Mouse (Mus musculus) limb, embryonic 14.5 days (tissue): ENCODE data around the gene Rin3. TPM values are rescaled to one million over a fixed set of nuclear protein-coding genes. Genes with fewer than 3 reads are reported as not detected.

ENCODE experiments used
- ATAC-seq: fragments of 200-750 bp; cut with Nextera tagmentation; 2 replicates; pipeline ENCODE4 v1.8.0; 2017; ENCODE audit warnings: low read depth, moderate number of reproducible peaks, moderate TSS enrichment; ENCODE audit not compliant: low FRiP score
- DNase-seq: peaks from one replicate; pipeline ENCODE4 v3.0.0-alpha.2; 2015; ENCODE audit warnings: low spot score
- H3K27ac ChIP-seq: fragments of 300-500 bp; sonication (generic); replicated peaks from 2 replicates; pipeline ENCODE4 v1.5.1; 2014; ENCODE audit warnings: low read depth, mild to moderate bottlenecking, low read length, moderate library complexity, mixed read lengths
- H3K27me3 ChIP-seq: fragments of 300-500 bp; sonication (generic); 2 replicates; pipeline ENCODE4 v1.6.1; 2014; ENCODE audit warnings: low read length, mixed read lengths; ENCODE audit not compliant: control insufficient read depth, insufficient read depth
- H3K36me3 ChIP-seq: fragments of 300-500 bp; sonication (generic); 2 replicates; pipeline ENCODE4 v1.6.1; 2014; ENCODE audit warnings: mild to moderate bottlenecking, low read length, moderate library complexity, mixed read lengths; ENCODE audit not compliant: control insufficient read depth, insufficient read depth
- H3K4me1 ChIP-seq: fragments of 300-500 bp; sonication (generic); 2 replicates; pipeline ENCODE4 v1.6.1; 2014; ENCODE audit warnings: antibody characterized with exemption, low read length, mixed read lengths; ENCODE audit not compliant: control insufficient read depth, insufficient read depth
- H3K4me2 ChIP-seq: fragments of 300-500 bp; sonication (generic); replicated peaks from 2 replicates; pipeline ENCODE4 v1.6.1; 2014; ENCODE audit warnings: low read depth, mild to moderate bottlenecking, low read length, moderate library complexity; ENCODE audit not compliant: severe bottlenecking
- H3K4me3 ChIP-seq: fragments of 300-500 bp; sonication (generic); replicated peaks from 2 replicates; pipeline ENCODE4 v1.5.1; 2014; ENCODE audit warnings: low read length
- H3K9ac ChIP-seq: fragments of 300-500 bp; sonication (generic); 2 replicates; pipeline ENCODE4 v1.6.1; 2014; ENCODE audit warnings: mild to moderate bottlenecking, low read depth, low read length, moderate library complexity; ENCODE audit not compliant: severe bottlenecking
- H3K9me3 ChIP-seq: fragments of 300-500 bp; sonication (generic); 2 replicates; pipeline ENCODE4 v1.6.1; 2016; ENCODE audit warnings: low read length; ENCODE audit not compliant: control insufficient read depth
- POLR2A ChIP-seq: fragments of 200-500 bp; IDR thresholded peaks from 2 replicates; pipeline ENCODE4 v1.8.0; 2012; ENCODE audit warnings: inconsistent platforms, mild to moderate bottlenecking, moderate library complexity, borderline replicate concordance; ENCODE audit not compliant: insufficient read depth, insufficient read length; ENCODE audit errors: extremely low read depth
- WGBS: fragments of 180-500 bp; shearing (Covaris S2); extraction: QIAGEN DNeasy Blood & Tissue Kit; methylation state at CpG from one replicate; pipeline ENCODE4 v1.1.7; 2014; 5-methylcytosine and 5-hydroxymethylcytosine counted together
- polyA plus RNA-seq, 2 experiments: library from polyadenylated mRNA; depleted of rRNA in 1 of 2; stranded (reverse) in 1 of 2; unstranded in 1 of 2; fragments of >200 nt; fragmentation: Nextera tagmentation in 1 of 2; extraction: Ambion mirVana in 1 of 2; gene quantifications; 2 replicates each; pipeline versions ENCODE4 v1.2.1 to v1.2.3; 2012 to 2014

Gene Rin3
- polyA plus RNA-seq, 2 experiments = 10.0 to 10.8 TPM

- H3K9ac ChIP-seq = no peak overlapping the region
- DNase-seq = peak; percentile 58
- peak overlapping the region; percentile 35; the same call in 1 of the 2 replicates for H3K27ac ChIP-seq
Observed at GRCm38 (mm10) chr12:102308457-102309011, 25.7 kb downstream of the Rin3 start.

GRCm38 (mm10) chr12:102309099-102309799 lies 26.4 kb downstream of the Rin3 start:
- TF ChIP-seq POLR2A = no peak
- Histone ChIP-seq H3K27ac (no peak overlapping the region), H3K36me3 (no peaks in the 10 kb centered on the region), H3K27me3 (no peaks in the 10 kb centered on the region), H3K4me2 (no peak overlapping the region), H3K4me3 (no peak overlapping the region), H3K9ac (no peak overlapping the region), H3K9me3 (no peaks in the 10 kb centered on the region), H3K4me1 (peaks cover 14% of the 10 kb centered on the region)
- 94% methylated on average over 11 of the region's 11 CpGs for WGBS
- no peak for ATAC-seq
- DNase-seq = no peak

More at GRCm38 (mm10) chr12:102308457-102309011, 25.7 kb downstream of the Rin3 start:
- Histone ChIP-seq H3K9me3 (no peaks in the 10 kb centered on the region), H3K4me3 (no peak overlapping the region), H3K4me1 (peaks cover 20% of the 10 kb centered on the region), H3K4me2 (no peak overlapping the region), H3K27me3 (no peaks in the 10 kb centered on the region), H3K36me3 (no peaks in the 10 kb centered on the region)
- no peak for TF ChIP-seq POLR2A
- ATAC-seq = 0 out of 2 replicates have a peak, but pooled peaks have one; percentile 21
- 59% methylated on average over 16 of the region's 16 CpGs for WGBS

GRCm38 (mm10) chr12:102309800-102310195 lies 26.9 kb downstream of the Rin3 start:
- peaks cover 14% of the 10 kb centered on the region for H3K4me1 ChIP-seq
- TF ChIP-seq POLR2A = no peak
- no peak overlapping the region for H3K4me3 ChIP-seq
- ATAC-seq (no peak), DNase-seq (no peak)
- H3K27me3 ChIP-seq = no peaks in the 10 kb centered on the region
- no peak overlapping the region for H3K9ac ChIP-seq
- H3K9me3 ChIP-seq = no peaks in the 10 kb centered on the region
- peaks cover 2% of the 10 kb centered on the region; the same call in 1 of the 2 replicates for H3K36me3 ChIP-seq
- no peak overlapping the region for H3K4me2 ChIP-seq
- 88% methylated on average over 8 of the region's 8 CpGs for WGBS
- H3K27ac ChIP-seq = no peak overlapping the region

GRCm38 (mm10) chr12:102310261-102310660 lies 27.4 kb downstream of the Rin3 start:
- Histone ChIP-seq H3K36me3 (peaks cover 3% of the 10 kb centered on the region; the same call in 1 of the 2 replicates), H3K4me3 (no peak overlapping the region), H3K27ac (no peak overlapping the region), H3K9me3 (no peaks in the 10 kb centered on the region), H3K4me2 (no peak overlapping the region), H3K9ac (no peak overlapping the region), H3K4me1 (peaks cover 14% of the 10 kb centered on the region), H3K27me3 (no peaks in the 10 kb centered on the region)
- 93% methylated on average over 3 of the region's 3 CpGs for WGBS
- no peak for TF ChIP-seq POLR2A
- no peak for DNase-seq
- no peak for ATAC-seq

GRCm38 (mm10) chr12:102311454-102311853 lies 28.6 kb downstream of the Rin3 start:
- Histone ChIP-seq H3K9ac (no peak overlapping the region), H3K27me3 (no peaks in the 10 kb centered on the region), H3K9me3 (no peaks in the 10 kb centered on the region), H3K4me2 (no peak overlapping the region), H3K4me1 (peaks cover 14% of the 10 kb centered on the region), H3K27ac (no peak overlapping the region), H3K36me3 (peaks cover 3% of the 10 kb centered on the region; the same call in 1 of the 2 replicates), H3K4me3 (no peak overlapping the region)
- DNase-seq (no peak), ATAC-seq (no peak)
- TF ChIP-seq POLR2A = no peak
- 97% methylated on average over 5 of the region's 5 CpGs for WGBS
